Mouse (Mus musculus): Measurements from ENCODE around the gene Scn9a.

GRCm38 (mm10) chr2:66597313-66597712 is 37.4 kb downstream of the Scn9a start:
- TF ChIP-seq CTCF (IDR thresholded peaks at IDR 0.05; ENCODE audit: insufficient read depth, low read depth, low read length) (no peak), POLR2A (IDR thresholded peaks at IDR 0.05; ENCODE audit: insufficient read depth, low read depth, low read length) (no peak)

All from olfactory bulb, adult 2 months (tissue).